In genomic region chrX:11633823-11634222, GRCm38 (mm10) we compare ENCODE assay signal across 8 mouse cellular contexts.
DNase-seq lines count a peak whose midpoint lies in the region; ATAC-seq and TF ChIP-seq lines count a peak whose summit lies in the region.

No protein-coding gene starts in this region.

- no peaks in the 10 kb centered on the region for H3K4me1 ChIP-seq in embryonic fibroblast, embryonic 13.5 days (ENCODE audit: control insufficient read depth, insufficient read depth, low read length)

- intact Hi-C loops in left cerebral cortex, postnatal 4 days (cut with DNase I), result no loop called here
- intact Hi-C loops in left cerebral cortex, postnatal 10 days (cut with DNase I), result no loop called here

- TF ChIP-seq CTCF in embryonic fibroblast, embryonic 13.5 days (IDR thresholded peaks at IDR 0.05; ENCODE audit: borderline replicate concordance, insufficient read depth, low read length), result peak; percentile 59; the same call in 1 of the 2 replicates

- H3K27ac ChIP-seq in embryonic fibroblast, embryonic 13.5 days (ENCODE audit: insufficient read depth, low read length), result no peak overlapping the region

- H3K4me3 ChIP-seq in embryonic fibroblast, embryonic 13.5 days (ENCODE audit: insufficient read depth, low read length), result no peak overlapping the region

- TF ChIP-seq POLR2A in embryonic fibroblast, embryonic 13.5 days (IDR thresholded peaks at IDR 0.05; ENCODE audit: low read depth, low read length), result no peak

- no peak; the same call in 1 of the 2 replicates for ATAC-seq in erythroblast, adult 5-6 weeks (replicated peaks; ENCODE audit: low FRiP score, poor library complexity, severe bottlenecking)

- DNase-seq in adrenal gland, postnatal 25 days, result peak; percentile 35
- no peak for DNase-seq in adrenal gland, adult 2 months
- DNase-seq in left cerebral cortex, postnatal 4 days, result peak; percentile 33
- no peak for DNase-seq in left cerebral cortex, postnatal 10 days (ENCODE audit: extremely low spot score in 1 of 2, low spot score in 2 of 2)
- DNase-seq in spleen, postnatal 4 days (ENCODE audit: low spot score in 2 of 2), result peak; percentile 39 to 70
- DNase-seq in right cerebral cortex, postnatal 4 days, result no peak

Comparison
In these comparisons a context has a peak if more than half of its experiments do, and no peak if none do; other contexts are left out.
1. DNase-seq: peak in adrenal gland, postnatal 25 days (single experiment), left cerebral cortex, postnatal 4 days (single experiment) and spleen, postnatal 4 days (2 of 2); none in adrenal gland, adult 2 months (single experiment), left cerebral cortex, postnatal 10 days (0 of 2) and right cerebral cortex, postnatal 4 days (single experiment).